Mouse (Mus musculus) frontal cortex, adult (tissue): ENCODE data around the gene Cfap99.
A peak's percentile ranks its signal among the peaks of the same experiment; 100 is the strongest.

Source experiments
- ATAC-seq: cut with Nextera tagmentation; 2 replicates; pipeline ENCODE4 v1.9.2; 2017; ENCODE audit warnings: mild to moderate bottlenecking, moderate library complexity, mixed read lengths; ENCODE audit not compliant: low TSS enrichment

Gene Cfap99

GRCm38 (mm10) chr5:34278058-34278457 lies 10.3 kb upstream of the Cfap99 start:
- ATAC-seq = no peak

GRCm38 (mm10) chr5:34279214-34279613 lies 9.2 kb upstream of the Cfap99 start:
- peak; percentile 38; the same call in 1 of the 2 replicates for ATAC-seq

GRCm38 (mm10) chr5:34280976-34281375 lies 7.4 kb upstream of the Cfap99 start:
- ATAC-seq = peak; percentile 62

GRCm38 (mm10) chr5:34283355-34283754 lies 5.0 kb upstream of the Cfap99 start:
- no peak for ATAC-seq

GRCm38 (mm10) chr5:34284156-34284750 lies 4.1 kb upstream of the Cfap99 start:
- ATAC-seq = no peak

- ATAC-seq = no peak
Observed at GRCm38 (mm10) chr5:34285285-34285684, 3.1 kb upstream of the Cfap99 start.

- no peak for ATAC-seq
Observed at GRCm38 (mm10) chr5:34286516-34286915, 1.9 kb upstream of the Cfap99 start.

- peak; percentile 22; the same call in 1 of the 2 replicates for ATAC-seq
Observed at GRCm38 (mm10) chr5:34287001-34287837, 1.2 kb upstream of the Cfap99 start.

GRCm38 (mm10) chr5:34287838-34288145 lies 608 bp upstream of the Cfap99 start:
- peak; percentile 13; the same call in 1 of the 2 replicates for ATAC-seq

GRCm38 (mm10) chr5:34289286-34289685 lies 886 bp downstream of the Cfap99 start:
- ATAC-seq = no peak

- ATAC-seq = no peak
Observed at GRCm38 (mm10) chr5:34293363-34293762, 5.0 kb downstream of the Cfap99 start.

GRCm38 (mm10) chr5:34294696-34295095 lies 6.3 kb downstream of the Cfap99 start:
- ATAC-seq = no peak

- ATAC-seq = no peak
Observed at GRCm38 (mm10) chr5:34295141-34295540, 6.7 kb downstream of the Cfap99 start.

- peak; percentile 93 for ATAC-seq
Observed at GRCm38 (mm10) chr5:34298061-34298460, 9.7 kb downstream of the Cfap99 start.

GRCm38 (mm10) chr5:34298937-34299535 lies 10.6 kb downstream of the Cfap99 start:
- no peak for ATAC-seq

- ATAC-seq = no peak
Observed at GRCm38 (mm10) chr5:34302377-34302776, 14.0 kb downstream of the Cfap99 start.

GRCm38 (mm10) chr5:34309016-34309415 lies 20.6 kb downstream of the Cfap99 start:
- ATAC-seq = no peak

GRCm38 (mm10) chr5:34319491-34320034 lies 31.2 kb downstream of the Cfap99 start:
- ATAC-seq = no peak

GRCm38 (mm10) chr5:34321236-34321635 lies 32.8 kb downstream of the Cfap99 start:
- no peak for ATAC-seq

GRCm38 (mm10) chr5:34325286-34325685 lies 36.9 kb downstream of the Cfap99 start:
- ATAC-seq = no peak

- no peak for ATAC-seq
Observed at GRCm38 (mm10) chr5:34326249-34326691, 37.9 kb downstream of the Cfap99 start.

- ATAC-seq = peak; percentile 38; the same call in 1 of the 2 replicates
Observed at GRCm38 (mm10) chr5:34326875-34327576, 38.6 kb downstream of the Cfap99 start.
